ENCODE assay signal across 10 mouse cellular contexts in the genomic region with DNA sequence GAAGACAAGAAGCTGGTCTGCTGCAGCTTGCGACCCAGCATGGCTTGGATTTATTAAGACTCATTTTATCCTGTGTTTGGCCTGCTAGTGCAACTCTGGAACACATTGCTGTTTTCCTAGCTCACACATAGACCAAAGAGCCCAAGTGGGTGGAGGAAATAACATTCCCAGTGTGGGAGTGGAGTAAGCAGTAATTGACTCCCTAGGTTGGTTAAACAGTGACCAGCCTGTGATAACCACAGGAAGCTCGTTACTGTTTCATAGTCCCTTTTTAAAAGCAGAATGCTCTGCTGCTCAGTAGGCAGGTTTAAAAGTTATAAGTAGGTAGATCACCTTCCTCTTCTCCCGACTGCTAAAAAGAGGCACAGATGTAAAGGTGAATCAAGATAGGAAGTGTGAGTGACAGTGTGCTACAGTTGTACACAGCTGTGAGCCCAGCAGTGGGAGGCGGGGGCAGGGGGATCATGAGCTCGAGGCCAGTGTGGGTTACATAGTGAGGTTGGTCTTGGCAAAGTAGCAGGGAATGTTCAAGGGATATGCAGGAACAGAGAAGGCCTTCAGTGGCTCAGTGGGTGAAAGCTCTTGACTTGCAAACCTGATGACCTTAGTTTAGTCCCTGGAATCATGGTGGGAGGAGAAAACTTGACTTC. TPM values are rescaled to one million over a fixed set of nuclear protein-coding genes. Genes with fewer than 3 reads are reported as not detected.
A peak's percentile ranks its signal among the peaks of the same experiment; 100 is the strongest.
DNase-seq lines count a peak whose midpoint lies in the region; ATAC-seq and TF ChIP-seq lines count a peak whose summit lies in the region.
"Had no signal": no experiment of that assay in that cellular context is flagged by ENCODE, and none has a peak within 500 bp of the region (broad histone marks: within the 10 kb centered on the region; RNA-seq: fewer than 3 reads in every experiment).

No protein-coding gene starts in this region.

- no peaks in the 10 kb centered on the region for H3K9me3 ChIP-seq in lung, embryonic 14.5 days (ENCODE audit: low read depth, low read length)
- H3K9me3 ChIP-seq: neural tube, embryonic 13.5 days had no signal

- TF ChIP-seq CTCF in heart, adult 2 months (IDR thresholded peaks at IDR 0.05), result no peak
- TF ChIP-seq CTCF in lung, embryonic 14.5 days (IDR thresholded peaks at IDR 0.05; ENCODE audit: low read depth), result no peak

- H3K27ac ChIP-seq in heart, adult 2 months, result peak overlapping the region; percentile 82
- H3K27ac ChIP-seq in lung, embryonic 14.5 days (ENCODE audit: low read depth), result peak overlapping the region; percentile 33; the same call in 1 of the 2 replicates
- H3K27ac ChIP-seq: neural tube, embryonic 13.5 days had no signal

- peak overlapping the region; percentile 13; the same call in 1 of the 2 replicates for H3K4me3 ChIP-seq in heart, adult 2 months
- H3K4me3 ChIP-seq in lung, embryonic 14.5 days (ENCODE audit: low read depth, low read length), result no peak overlapping the region
- H3K4me3 ChIP-seq: neural tube, embryonic 13.5 days had no signal

- H3K9ac ChIP-seq in heart, adult 2 months (ENCODE audit: low read depth, low read length), result no peak overlapping the region
- no peak overlapping the region for H3K9ac ChIP-seq in lung, embryonic 14.5 days
- H3K9ac ChIP-seq: neural tube, embryonic 13.5 days had no signal

- no peak for TF ChIP-seq POLR2A in heart, adult 2 months (IDR thresholded peaks at IDR 0.05; ENCODE audit: insufficient read depth, low read depth, low read length)

- peaks cover 61% of the 10 kb centered on the region for H3K36me3 ChIP-seq in heart, adult 2 months (ENCODE audit: control insufficient read depth, insufficient read depth, low read length)
- H3K36me3 ChIP-seq in lung, embryonic 14.5 days (ENCODE audit: insufficient read depth), result peaks cover 61% of the 10 kb centered on the region

- WGBS in heart, adult 2 months, result 33% methylated on average over 5 of the region's 5 CpGs
- 61% methylated on average over 5 of the region's 5 CpGs for WGBS in lung, embryonic 14.5 days

- no peak overlapping the region for H3K4me2 ChIP-seq in lung, embryonic 14.5 days
- H3K4me2 ChIP-seq: neural tube, embryonic 13.5 days had no signal

- TF ChIP-seq EP300 in heart, adult 2 months (IDR thresholded peaks at IDR 0.05; ENCODE audit: insufficient read depth, low read depth, low read length), result no peak

- peak in 1 of 2 experiments; percentile 20 for DNase-seq in heart, adult 2 months
- no peak for DNase-seq in heart, postnatal 14 days
- DNase-seq in kidney, adult 11 months, result peak; percentile 77
- DNase-seq in lung, embryonic 14.5 days, result no peak
- no peak for DNase-seq in adrenal gland, postnatal 36 days
- no peak for DNase-seq in cerebellum, postnatal 4 days (ENCODE audit: low spot score in 2 of 2)
- no peak for DNase-seq in spleen, postnatal 36 days (ENCODE audit: low spot score in 2 of 2)

- H3K27me3 ChIP-seq in heart, adult 2 months (ENCODE audit: control insufficient read depth, insufficient read depth, low read length), result no peaks in the 10 kb centered on the region
- no peaks in the 10 kb centered on the region for H3K27me3 ChIP-seq in lung, embryonic 14.5 days (ENCODE audit: insufficient read depth, low read length)
- H3K27me3 ChIP-seq: neural tube, embryonic 13.5 days had no signal

- peaks cover 6% of the 10 kb centered on the region for H3K79me2 ChIP-seq in heart, adult 2 months (replicated peaks; ENCODE audit: control insufficient read depth, insufficient read depth, low read length)

- intact Hi-C loops in heart, adult 2 months (cut with DNase I), result no loop called here
- intact Hi-C loops in heart, postnatal 14 days (cut with DNase I), result no loop called here

- ATAC-seq in activated CD4-positive, CD25-positive, alpha-beta regulatory T cell, adult 4 months, result peak; percentile 1
- no peak for ATAC-seq in lung, embryonic 14.5 days (ENCODE audit: insufficient read depth)

- H3K4me1 ChIP-seq in heart, adult 2 months (ENCODE audit: control insufficient read depth, insufficient read depth, low read length), result peaks cover 21% of the 10 kb centered on the region
- H3K4me1 ChIP-seq in lung, embryonic 14.5 days (ENCODE audit: insufficient read depth), result no peaks in the 10 kb centered on the region

RNA-seq across cellular contexts. Expression of gene Arpc2, which starts 13.6 kb away (rescaled TPM):
- 100 to 1,000 TPM; 130 to 132 TPM for total RNA-seq in heart, adult 2 months (2021)
- polyA plus RNA-seq in heart, adult 2 months (2012; rRNA removed), result 85.5 and 111 TPM in 2 replicates
- total RNA-seq in heart, postnatal 14 days (2021), result 100 to 1,000 TPM; 143 to 165 TPM
- 100 to 1,000 TPM; 749 to 764 TPM for polyA plus RNA-seq in activated CD4-positive, CD25-positive, alpha-beta regulatory T cell, adult 4 months (2017; shearing (Covaris generic))
- 365 and 370 TPM in 2 replicates for polyA plus RNA-seq in lung, embryonic 14.5 days (2014; fragmentation: Nextera tagmentation; extraction: Ambion mirVana)
- total RNA-seq in adrenal gland, postnatal 36 days (2021), result 100 to 1,000 TPM; 181 to 203 TPM

RNA-seq across cellular contexts. Expression of gene Gpbar1, which starts 28.9 kb away (rescaled TPM):
- not detected for total RNA-seq in heart, adult 2 months (2021)
- 0.14 and 0.15 TPM in 2 replicates for polyA plus RNA-seq in heart, adult 2 months (2012; rRNA removed)
- total RNA-seq in heart, postnatal 14 days (2021), result not detected
- under 1 TPM in 1 of 2 experiments, not detected in 1; 0.32 TPM for polyA plus RNA-seq in activated CD4-positive, CD25-positive, alpha-beta regulatory T cell, adult 4 months (2017; shearing (Covaris generic))
- polyA plus RNA-seq in lung, embryonic 14.5 days (2014; fragmentation: Nextera tagmentation; extraction: Ambion mirVana), result 0.18 and 0.57 TPM in 2 replicates
- total RNA-seq in adrenal gland, postnatal 36 days (2021), result not detected
- total RNA-seq: heart, postnatal 36 days had no signal
- polyA plus RNA-seq: neural tube, embryonic 13.5 days had no signal

RNA-seq across cellular contexts. Expression of gene Aamp, which starts 35.1 kb away (rescaled TPM):
- total RNA-seq in heart, adult 2 months (2021), result 100 to 1,000 TPM in 1 of 2 experiments, 10 to 100 TPM in 1; 89.3 to 100 TPM
- polyA plus RNA-seq in heart, adult 2 months (2012; rRNA removed), result 116 and 135 TPM in 2 replicates
- 10 to 100 TPM; 95.5 to 98.9 TPM for total RNA-seq in heart, postnatal 14 days (2021)
- 100 to 1,000 TPM; 139 to 184 TPM for polyA plus RNA-seq in activated CD4-positive, CD25-positive, alpha-beta regulatory T cell, adult 4 months (2017; shearing (Covaris generic))
- 233 and 236 TPM in 2 replicates for polyA plus RNA-seq in lung, embryonic 14.5 days (2014; fragmentation: Nextera tagmentation; extraction: Ambion mirVana)
- total RNA-seq in adrenal gland, postnatal 36 days (2021), result 100 to 1,000 TPM; 174 to 190 TPM

RNA-seq across cellular contexts. Expression of gene Pnkd, which starts 35.3 kb away (rescaled TPM):
- total RNA-seq in heart, adult 2 months (2021), result 100 to 1,000 TPM; 126 to 140 TPM
- 104 and 113 TPM in 2 replicates for polyA plus RNA-seq in heart, adult 2 months (2012; rRNA removed)
- 100 to 1,000 TPM; 190 to 191 TPM for total RNA-seq in heart, postnatal 14 days (2021)
- 10 to 100 TPM; 80.2 to 97.8 TPM for polyA plus RNA-seq in activated CD4-positive, CD25-positive, alpha-beta regulatory T cell, adult 4 months (2017; shearing (Covaris generic))
- polyA plus RNA-seq in lung, embryonic 14.5 days (2014; fragmentation: Nextera tagmentation; extraction: Ambion mirVana), result 103 and 104 TPM in 2 replicates
- 10 to 100 TPM; 72.5 to 80.8 TPM for total RNA-seq in adrenal gland, postnatal 36 days (2021)

RNA-seq across cellular contexts. Expression of gene Cxcr1, which starts 55.0 kb away (rescaled TPM):
- total RNA-seq in heart, adult 2 months (2021), result not detected
- not detected in 2 replicates for polyA plus RNA-seq in heart, adult 2 months (2012; rRNA removed)
- total RNA-seq in heart, postnatal 14 days (2021), result not detected
- not detected for polyA plus RNA-seq in activated CD4-positive, CD25-positive, alpha-beta regulatory T cell, adult 4 months (2017; shearing (Covaris generic))
- not detected in 2 replicates for polyA plus RNA-seq in lung, embryonic 14.5 days (2014; fragmentation: Nextera tagmentation; extraction: Ambion mirVana)
- not detected for total RNA-seq in adrenal gland, postnatal 36 days (2021)
- total RNA-seq: heart, postnatal 36 days had no signal
- polyA plus RNA-seq: neural tube, embryonic 13.5 days had no signal
